Mouse (Mus musculus) MEL (cell line): ENCODE data around the gene 4930426L09Rik. TPM values are rescaled to one million over a fixed set of nuclear protein-coding genes. Genes with fewer than 3 reads are reported as not detected.

Source experiments
- DNase-seq: peaks from one replicate; pipeline ENCODE4 v3.0.0; 2011; ENCODE audit warnings: low read depth, low spot score
- H3K27ac ChIP-seq: 2 replicates; pipeline ENCODE4 v1.5.1; 2012; ENCODE audit warnings: low read depth, mild to moderate bottlenecking, control low read depth, low read length, moderate library complexity; ENCODE audit not compliant: control insufficient read depth
- H3K27me3 ChIP-seq, 2 experiments: fragments of 150-350 bp in 1 of 2; sonication (generic) in 1 of 2; 2 replicates each; pipeline ENCODE4 v1.6.1; 2012; ENCODE audit warnings: low read length in 2 of 2, mild to moderate bottlenecking in 2 of 2, improper control_type of control experiment in 1 of 2, moderate library complexity in 1 of 2; ENCODE audit not compliant: insufficient read depth in 2 of 2, control insufficient read depth in 1 of 2
- H3K36me3 ChIP-seq, 2 experiments: 2 replicates each; pipeline ENCODE4 v1.6.1; 2012 to 2014; ENCODE audit warnings: low read length in 2 of 2, improper control_type of control experiment in 1 of 2, inconsistent platforms in 1 of 2, mild to moderate bottlenecking in 1 of 2; ENCODE audit not compliant: insufficient read depth in 2 of 2, control insufficient read depth in 1 of 2
- H3K4me1 ChIP-seq, 2 experiments: fragments of 150-350 bp in 1 of 2; sonication (generic) in 1 of 2; 2 replicates each; pipeline ENCODE4 v1.6.1; 2012; ENCODE audit warnings: low read length in 2 of 2, improper control_type of control experiment in 1 of 2, mild to moderate bottlenecking in 1 of 2; ENCODE audit not compliant: insufficient read depth in 2 of 2, control insufficient read depth in 1 of 2
- H3K4me3 ChIP-seq, 2 experiments: fragments of 150-350 bp in 1 of 2; sonication (generic) in 1 of 2; 2 replicates each; pipeline ENCODE4 v1.5.1; 2012; ENCODE audit warnings: low read depth in 2 of 2, low read length in 2 of 2, mild to moderate bottlenecking in 2 of 2, moderate library complexity in 2 of 2, control low read depth in 1 of 2, improper control_type of control experiment in 1 of 2; ENCODE audit not compliant: control insufficient read depth in 1 of 2, insufficient read depth in 1 of 2
- H3K79me2 ChIP-seq: 2 replicates; pipeline ENCODE4 v1.6.1; 2012; ENCODE audit warnings: mild to moderate bottlenecking, low read length, moderate library complexity; ENCODE audit not compliant: control insufficient read depth, poor library complexity, insufficient read depth
- H3K9ac ChIP-seq: 2 replicates; pipeline ENCODE4 v1.6.1; 2012; ENCODE audit warnings: low read depth, mild to moderate bottlenecking, control low read depth, low read length, moderate library complexity; ENCODE audit not compliant: control insufficient read depth, poor library complexity, severe bottlenecking
- H3K9me3 ChIP-seq: fragments of 150-350 bp; sonication (generic); replicated peaks from 2 replicates; pipeline ENCODE4 v1.6.1; 2012; ENCODE audit warnings: mild to moderate bottlenecking, low read length, improper control_type of control experiment, moderate library complexity; ENCODE audit not compliant: insufficient read depth
- CHD1 ChIP-seq: IDR thresholded peaks from 2 replicates; pipeline ENCODE4 v1.6.1; 2012; ENCODE audit warnings: low read depth, mild to moderate bottlenecking, inconsistent platforms, low read length, improper control_type of control experiment
- CHD2 ChIP-seq: IDR thresholded peaks from 2 replicates; pipeline ENCODE4 v1.6.1; 2011; ENCODE audit warnings: low read length, improper control_type of control experiment
- GATA1 ChIP-seq: IDR thresholded peaks from 2 replicates; pipeline ENCODE4 v1.6.1; 2011; ENCODE audit warnings: low read depth, low read length, improper control_type of control experiment
- HCFC1 ChIP-seq: IDR thresholded peaks from 2 replicates; pipeline ENCODE4 v1.6.1; 2012; ENCODE audit warnings: low read depth, mild to moderate bottlenecking, inconsistent platforms, low read length, improper control_type of control experiment, moderate library complexity
- KAT2A ChIP-seq: conservative IDR thresholded peaks from 2 replicates; pipeline ENCODE4 v1.6.1; 2012; ENCODE audit warnings: low read depth, low read length, improper control_type of control experiment, inconsistent platforms
- MAX ChIP-seq: IDR thresholded peaks from 2 replicates; pipeline ENCODE4 v1.6.1; 2011; ENCODE audit warnings: low read length, improper control_type of control experiment
- MAZ ChIP-seq: IDR thresholded peaks from 2 replicates; pipeline ENCODE4 v1.6.1; 2012; ENCODE audit warnings: low read depth, mild to moderate bottlenecking, inconsistent platforms, low read length, improper control_type of control experiment
- MEF2A ChIP-seq: IDR thresholded peaks from 2 replicates; pipeline ENCODE4 v1.6.1; 2014; ENCODE audit warnings: low read depth, mild to moderate bottlenecking, inconsistent platforms, low read length, improper control_type of control experiment; ENCODE audit not compliant: poor library complexity, insufficient replicate concordance, severe bottlenecking; ENCODE audit errors: extremely low read depth
- MYB ChIP-seq: IDR thresholded peaks from 2 replicates; pipeline ENCODE4 v1.6.1; 2011; ENCODE audit warnings: mild to moderate bottlenecking, low read depth, low read length, improper control_type of control experiment
- MYC ChIP-seq: IDR thresholded peaks from 2 replicates; pipeline ENCODE4 v1.6.1; 2011; ENCODE audit warnings: low read depth, mild to moderate bottlenecking, low read length, improper control_type of control experiment, moderate library complexity
- NRF1 ChIP-seq: IDR thresholded peaks from 2 replicates; pipeline ENCODE4 v1.6.1; 2014; ENCODE audit warnings: low read depth, mild to moderate bottlenecking, inconsistent platforms, low read length, improper control_type of control experiment, moderate library complexity; ENCODE audit not compliant: poor library complexity, insufficient read depth, severe bottlenecking
- POLR2A ChIP-seq, 2 experiments: IDR thresholded peaks; 2 replicates each; pipeline ENCODE4 v1.6.1; 2011 to 2012; ENCODE audit warnings: low read length in 2 of 2, mild to moderate bottlenecking in 2 of 2, control low read depth in 1 of 2, improper control_type of control experiment in 1 of 2, low read depth in 1 of 2, moderate library complexity in 1 of 2; ENCODE audit not compliant: control insufficient read depth in 1 of 2, insufficient read depth in 1 of 2, poor library complexity in 1 of 2
- POLR2AphosphoS2 ChIP-seq: IDR thresholded peaks from 2 replicates; pipeline ENCODE4 v1.6.1; 2011; ENCODE audit warnings: low read length, improper control_type of control experiment
- SMC3 ChIP-seq: IDR thresholded peaks from 2 replicates; pipeline ENCODE4 v1.6.1; 2011; ENCODE audit warnings: low read depth, low read length, improper control_type of control experiment
- USF1 ChIP-seq: IDR thresholded peaks from 2 replicates; pipeline ENCODE4 v1.6.1; 2014; ENCODE audit warnings: low read depth, mild to moderate bottlenecking, inconsistent platforms, low read length, improper control_type of control experiment, moderate library complexity
- ZKSCAN1 ChIP-seq: IDR thresholded peaks from 2 replicates; pipeline ENCODE4 v1.6.1; 2012; ENCODE audit warnings: low read depth, mild to moderate bottlenecking, inconsistent platforms, low read length, improper control_type of control experiment, moderate library complexity
- ZMIZ1 ChIP-seq: IDR thresholded peaks from 2 replicates; pipeline ENCODE4 v1.6.1; 2012; ENCODE audit warnings: low read depth, mild to moderate bottlenecking, inconsistent platforms, low read length, improper control_type of control experiment, moderate library complexity
- ZNF384 ChIP-seq: IDR thresholded peaks from 2 replicates; pipeline ENCODE4 v1.6.1; 2012; ENCODE audit warnings: low read depth, mild to moderate bottlenecking, inconsistent platforms, low read length, improper control_type of control experiment
- polyA plus RNA-seq, 2 experiments: library from polyadenylated mRNA; stranded (reverse) in 1 of 2; unstranded in 1 of 2; fragments of >175 nt in 1 of 2; fragments of >200 nt in 1 of 2; gene quantifications; 2 replicates each; pipeline versions ENCODE4 v1.2.1 to v1.2.4; 2012; ENCODE audit warnings: low replicate concordance in 2 of 2, low read depth in 1 of 2; ENCODE audit not compliant: insufficient read length in 2 of 2, insufficient read depth in 1 of 2, missing spikeins in 1 of 2
- total RNA-seq: library from RNA; depleted of rRNA; stranded (reverse); fragments of 300-350 nt; gene quantifications from 2 replicates; pipeline ENCODE4 v1.2.3, GENCODE M21; 2012

4930426L09Rik gene
- total and polyA plus RNA-seq, 3 experiments = 0.12 to 0.19 TPM; not detected in 1

GRCm38 (mm10) chr2:18982581-18982980 lies 15.6 kb upstream of the 4930426L09Rik start:
- peaks cover 4 to 22% of the 10 kb centered on the region in 2 experiments; a peak in 3 of 4 replicates for H3K36me3 ChIP-seq
- no peak for TF ChIP-seq USF1
- no peak for TF ChIP-seq POLR2AphosphoS2
- no peak for TF ChIP-seq CHD1
- TF ChIP-seq MYB = no peak
- TF ChIP-seq KAT2A = no peak
- TF ChIP-seq CHD2 = no peak
- no peak for TF ChIP-seq MAX
- TF ChIP-seq ZKSCAN1 = no peak
- TF ChIP-seq NRF1 = no peak
- TF ChIP-seq MAZ = no peak
- no peak for TF ChIP-seq MYC
- no peak for TF ChIP-seq POLR2A (IDR thresholded peaks at IDR 0.05; ENCODE audit: control insufficient read depth in 1 of 2, insufficient read depth in 1 of 2, low read depth in 1 of 2, low read length in 2 of 2, poor library complexity in 1 of 2)
- no peak for TF ChIP-seq HCFC1
- no peak for TF ChIP-seq ZMIZ1
- TF ChIP-seq GATA1 = no peak
- TF ChIP-seq SMC3 = no peak
- TF ChIP-seq ZNF384 = no peak
- no peak for TF ChIP-seq MEF2A
- TF ChIP-seq, all 39 proteins: peak for 0
- Histone ChIP-seq H3K4me1 (peaks cover 18% of the 10 kb centered on the region in 2 experiments), H3K4me3 (no peak overlapping the region), H3K79me2 (peaks cover 32% of the 10 kb centered on the region), H3K9ac (no peak overlapping the region), H3K27ac (no peak overlapping the region), H3K9me3 (no peaks in the 10 kb centered on the region), H3K27me3 (no peaks in the 10 kb centered on the region)
- DNase-seq = no peak

GRCm38 (mm10) chr2:18983546-18983945 lies 14.6 kb upstream of the 4930426L09Rik start:
- H3K36me3 ChIP-seq = peaks cover 4 to 19% of the 10 kb centered on the region in 2 experiments; a peak in 3 of 4 replicates
- H3K9ac ChIP-seq = no peak overlapping the region
- no peak overlapping the region for H3K4me3 ChIP-seq
- no peaks in the 10 kb centered on the region for H3K9me3 ChIP-seq
- no peak overlapping the region for H3K27ac ChIP-seq
- DNase-seq = no peak
- peaks cover 15 to 16% of the 10 kb centered on the region in 2 experiments for H3K4me1 ChIP-seq
- TF ChIP-seq MYB = no peak
- TF ChIP-seq ZKSCAN1 = no peak
- H3K27me3 ChIP-seq = no peaks in the 10 kb centered on the region
- H3K79me2 ChIP-seq = peaks cover 27% of the 10 kb centered on the region
